In genomic region chrX:20662317-20662715, GRCm38 (mm10) we compare ENCODE assay signal across 9 mouse cellular contexts. TPM values are rescaled to one million over a fixed set of nuclear protein-coding genes. Genes with fewer than 3 reads are reported as not detected.
DNase-seq lines count a peak whose midpoint lies in the region; ATAC-seq and TF ChIP-seq lines count a peak whose summit lies in the region.
"Had no signal": no experiment of that assay in that cellular context is flagged by ENCODE, and none has a peak within 500 bp of the region (broad histone marks: within the 10 kb centered on the region; RNA-seq: fewer than 3 reads in every experiment).

No protein-coding gene starts in this region.

- H3K27me3 ChIP-seq in kidney, embryonic 16.5 days (ENCODE audit: insufficient read depth, low read length), result no peaks in the 10 kb centered on the region
- no peaks in the 10 kb centered on the region for H3K27me3 ChIP-seq in forebrain, embryonic 16.5 days (replicated peaks; ENCODE audit: control insufficient read depth, insufficient read depth, low read length)
- no peaks in the 10 kb centered on the region for H3K27me3 ChIP-seq in midbrain, embryonic 15.5 days (replicated peaks)

- ATAC-seq in kidney, embryonic 16.5 days (ENCODE audit: low FRiP score, low TSS enrichment), result peak; percentile 18
- peak; percentile 75 for ATAC-seq in forebrain, embryonic 16.5 days
- ATAC-seq in midbrain, embryonic 15.5 days (replicated peaks), result peak; percentile 79
- ATAC-seq in megakaryocyte, adult 5-6 weeks (ENCODE audit: poor library complexity, severe bottlenecking), result no peak

- TF ChIP-seq CTCF in cortical plate, adult 2 months (IDR thresholded peaks at IDR 0.05; ENCODE audit: extremely low read depth, insufficient read depth, low read length), result no peak

- 29% methylated on average over 5 of the region's 5 CpGs for WGBS in kidney, embryonic 16.5 days
- 26% methylated on average over 5 of the region's 5 CpGs for WGBS in forebrain, embryonic 16.5 days
- 26% methylated on average over 5 of the region's 5 CpGs for WGBS in midbrain, embryonic 15.5 days

- no peak for TF ChIP-seq POLR2A in cortical plate, adult 2 months (IDR thresholded peaks at IDR 0.05; ENCODE audit: extremely low read depth, insufficient read depth, low read length)

- no peak overlapping the region for H3K27ac ChIP-seq in kidney, embryonic 16.5 days (ENCODE audit: low read length)
- peak overlapping the region; percentile 50; the same call in 1 of the 2 replicates for H3K27ac ChIP-seq in cortical plate, adult 2 months (ENCODE audit: insufficient read depth, low read length)
- H3K27ac ChIP-seq in forebrain, embryonic 16.5 days (ENCODE audit: low read length), result peak overlapping the region; percentile 89
- H3K27ac ChIP-seq in midbrain, embryonic 15.5 days, result peak overlapping the region; percentile 91

- DNase-seq in kidney, postnatal 14 days, result no peak
- DNase-seq in right cerebral cortex, postnatal 4 days, result no peak
- no peak for DNase-seq in left cerebral cortex, adult 9 months (ENCODE audit: low spot score in 2 of 2)

- H3K4me3 ChIP-seq in kidney, embryonic 16.5 days (ENCODE audit: low read length), result peak overlapping the region; percentile 67
- H3K4me3 ChIP-seq in cortical plate, adult 2 months (ENCODE audit: insufficient read depth, low read length), result peak overlapping the region; percentile 91; the same call in 1 of the 2 replicates
- peak overlapping the region; percentile 25 for H3K4me3 ChIP-seq in forebrain, embryonic 16.5 days (replicated peaks; ENCODE audit: low read length)
- H3K4me3 ChIP-seq in midbrain, embryonic 15.5 days, result peak overlapping the region; percentile 61

- H3K4me2 ChIP-seq in kidney, embryonic 16.5 days (replicated peaks; ENCODE audit: low read depth, low read length), result 0 out of 2 replicates have a peak overlapping the region, but pooled peaks have one; percentile 10
- H3K4me2 ChIP-seq in forebrain, embryonic 16.5 days (ENCODE audit: low read length), result peak overlapping the region; percentile 35
- peak overlapping the region; percentile 34 for H3K4me2 ChIP-seq in midbrain, embryonic 15.5 days

- H3K4me1 ChIP-seq in kidney, embryonic 16.5 days (ENCODE audit: insufficient read depth, low read length), result 0 out of 2 replicates have a peak, but pooled peaks cover 3% of the 10 kb centered on the region
- H3K4me1 ChIP-seq in cortical plate, adult 2 months (ENCODE audit: control insufficient read depth, insufficient read depth, low read length), result no peaks in the 10 kb centered on the region; the same call in 1 of the 2 replicates
- H3K4me1 ChIP-seq in forebrain, embryonic 16.5 days (replicated peaks; ENCODE audit: control insufficient read depth, insufficient read depth, low read length), result peaks cover 27% of the 10 kb centered on the region
- H3K4me1 ChIP-seq in midbrain, embryonic 15.5 days, result peaks cover 36% of the 10 kb centered on the region

- H3K9ac ChIP-seq in kidney, embryonic 16.5 days (replicated peaks; ENCODE audit: low read length), result no peak overlapping the region
- H3K9ac ChIP-seq in forebrain, embryonic 16.5 days (replicated peaks; ENCODE audit: low read depth, low read length), result 0 out of 2 replicates have a peak overlapping the region, but pooled peaks have one; percentile 25
- 0 out of 2 replicates have a peak overlapping the region, but pooled peaks have one; percentile 17 for H3K9ac ChIP-seq in midbrain, embryonic 15.5 days

- no peaks in the 10 kb centered on the region for H3K9me3 ChIP-seq in kidney, embryonic 16.5 days (ENCODE audit: low read length)
- no peaks in the 10 kb centered on the region for H3K9me3 ChIP-seq in forebrain, embryonic 16.5 days (ENCODE audit: control insufficient read depth, low read length)
- no peaks in the 10 kb centered on the region for H3K9me3 ChIP-seq in midbrain, embryonic 15.5 days
- H3K9me3 ChIP-seq: heart, embryonic 10.5 days had no signal

- no peaks in the 10 kb centered on the region for H3K36me3 ChIP-seq in kidney, embryonic 16.5 days (ENCODE audit: insufficient read depth, low read length)
- no peaks in the 10 kb centered on the region for H3K36me3 ChIP-seq in forebrain, embryonic 16.5 days (ENCODE audit: control insufficient read depth, insufficient read depth)
- no peaks in the 10 kb centered on the region for H3K36me3 ChIP-seq in midbrain, embryonic 15.5 days (replicated peaks)

RNA-seq across cellular contexts. Expression of gene Uba1, which starts 4.2 kb away (rescaled TPM):
- 231 and 236 TPM in 2 replicates for polyA plus RNA-seq in kidney, embryonic 16.5 days (2015; fragmentation: Nextera tagmentation; extraction: Ambion mirVana)
- 254 and 256 TPM in 2 replicates for polyA plus RNA-seq in cortical plate, adult 2 months (2012; rRNA removed)
- 436 and 446 TPM in 2 replicates for polyA plus RNA-seq in forebrain, embryonic 16.5 days (2015; fragmentation: Nextera tagmentation; extraction: Ambion mirVana)
- polyA plus RNA-seq in midbrain, embryonic 15.5 days (2015; fragmentation: Nextera tagmentation; extraction: Ambion mirVana), result 412 and 423 TPM in 2 replicates
- 116 and 133 TPM in 2 replicates for total RNA-seq in megakaryocyte, adult 5-6 weeks (2015)
- total RNA-seq in megakaryocyte, adult 5-6 weeks (2017), result 142 and 148 TPM in 2 replicates

RNA-seq across cellular contexts. Expression of gene Cdk16, which starts 25.4 kb away (rescaled TPM):
- polyA plus RNA-seq in kidney, embryonic 16.5 days (2015; fragmentation: Nextera tagmentation; extraction: Ambion mirVana), result 101 and 110 TPM in 2 replicates
- polyA plus RNA-seq in cortical plate, adult 2 months (2012; rRNA removed), result 477 and 489 TPM in 2 replicates
- 132 and 137 TPM in 2 replicates for polyA plus RNA-seq in forebrain, embryonic 16.5 days (2015; fragmentation: Nextera tagmentation; extraction: Ambion mirVana)
- 152 and 154 TPM in 2 replicates for polyA plus RNA-seq in midbrain, embryonic 15.5 days (2015; fragmentation: Nextera tagmentation; extraction: Ambion mirVana)
- total RNA-seq in megakaryocyte, adult 5-6 weeks (2015), result 41.2 and 53.5 TPM in 2 replicates
- 21.7 and 22.9 TPM in 2 replicates for total RNA-seq in megakaryocyte, adult 5-6 weeks (2017)

RNA-seq across cellular contexts. Expression of gene Usp11, which starts 41.4 kb away (rescaled TPM):
- polyA plus RNA-seq in kidney, embryonic 16.5 days (2015; fragmentation: Nextera tagmentation; extraction: Ambion mirVana), result 50.8 and 53.1 TPM in 2 replicates
- polyA plus RNA-seq in cortical plate, adult 2 months (2012; rRNA removed), result 95.7 and 99.6 TPM in 2 replicates
- 89.7 and 98.0 TPM in 2 replicates for polyA plus RNA-seq in forebrain, embryonic 16.5 days (2015; fragmentation: Nextera tagmentation; extraction: Ambion mirVana)
- 105 and 110 TPM in 2 replicates for polyA plus RNA-seq in midbrain, embryonic 15.5 days (2015; fragmentation: Nextera tagmentation; extraction: Ambion mirVana)
- 5.5 and 5.8 TPM in 2 replicates for total RNA-seq in megakaryocyte, adult 5-6 weeks (2015)
- total RNA-seq in megakaryocyte, adult 5-6 weeks (2017), result 5.1 and 5.2 TPM in 2 replicates

RNA-seq across cellular contexts. Expression of gene Ndufb11, which starts 44.9 kb away (rescaled TPM):
- 238 and 255 TPM in 2 replicates for polyA plus RNA-seq in kidney, embryonic 16.5 days (2015; fragmentation: Nextera tagmentation; extraction: Ambion mirVana)
- polyA plus RNA-seq in cortical plate, adult 2 months (2012; rRNA removed), result 196 and 210 TPM in 2 replicates
- 171 and 176 TPM in 2 replicates for polyA plus RNA-seq in forebrain, embryonic 16.5 days (2015; fragmentation: Nextera tagmentation; extraction: Ambion mirVana)
- polyA plus RNA-seq in midbrain, embryonic 15.5 days (2015; fragmentation: Nextera tagmentation; extraction: Ambion mirVana), result 182 and 192 TPM in 2 replicates
- total RNA-seq in megakaryocyte, adult 5-6 weeks (2015), result 169 and 180 TPM in 2 replicates
- total RNA-seq in megakaryocyte, adult 5-6 weeks (2017), result 84.7 and 91.6 TPM in 2 replicates

RNA-seq across cellular contexts. Expression of gene Rbm10, which starts 45.0 kb away (rescaled TPM):
- polyA plus RNA-seq in kidney, embryonic 16.5 days (2015; fragmentation: Nextera tagmentation; extraction: Ambion mirVana), result 80.9 and 82.4 TPM in 2 replicates
- polyA plus RNA-seq in cortical plate, adult 2 months (2012; rRNA removed), result 52.9 and 54.3 TPM in 2 replicates
- polyA plus RNA-seq in forebrain, embryonic 16.5 days (2015; fragmentation: Nextera tagmentation; extraction: Ambion mirVana), result 62.9 and 65.3 TPM in 2 replicates
- 64.3 and 64.9 TPM in 2 replicates for polyA plus RNA-seq in midbrain, embryonic 15.5 days (2015; fragmentation: Nextera tagmentation; extraction: Ambion mirVana)
- total RNA-seq in megakaryocyte, adult 5-6 weeks (2015), result 17.3 and 19.2 TPM in 2 replicates
- total RNA-seq in megakaryocyte, adult 5-6 weeks (2017), result 44.0 and 47.9 TPM in 2 replicates

Comparison
In these comparisons a context has a peak if more than half of its experiments do, and no peak if none do; other contexts are left out.
1. H3K4me3 ChIP-seq: peak in every context shown above with its lines; median percentile 91 in cortical plate, adult 2 months; 67 in kidney, embryonic 16.5 days; 61 in midbrain, embryonic 15.5 days; 25 in forebrain, embryonic 16.5 days.